Mouse (Mus musculus) spleen, postnatal 4 days (tissue): ENCODE results near the gene Slc17a8.
"Not testable (repeated sequence)": the region's sequence is repeated elsewhere in the genome, so short reads cannot be mapped to it uniquely, and the experiment has no call there.

ENCODE experiments used
- DNase-seq, 2 experiments: peaks; one replicate each; pipeline ENCODE4 v3.0.0; 2022; ENCODE audit warnings: low spot score in 2 of 2

Slc17a8 gene

DNA sequence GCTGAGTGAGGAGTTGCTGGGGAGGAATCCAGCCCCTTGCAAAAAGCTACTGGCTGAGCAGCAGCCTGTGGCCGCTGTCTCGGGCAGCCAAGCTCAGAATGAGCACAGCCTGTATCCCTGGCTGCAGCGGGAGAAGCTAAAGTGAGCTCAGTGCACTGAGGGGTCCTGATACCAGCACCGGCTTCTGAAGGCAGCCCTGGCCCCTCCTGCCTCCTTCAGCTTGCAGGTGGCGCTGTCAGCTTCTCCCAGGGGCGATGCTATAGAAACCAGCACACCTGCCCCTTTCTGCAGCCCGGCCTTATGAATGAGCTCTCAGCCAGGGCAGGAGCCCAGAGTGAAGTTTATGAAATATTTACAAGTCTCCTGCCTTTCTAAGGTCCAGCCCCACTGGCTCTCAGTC is at the start of gene Slc17a8:
TSS of gene Slc17a8 (minus strand) at position 125 of the 400 bp plus-strand sequence.
- DNase-seq, result no peak

DNA sequence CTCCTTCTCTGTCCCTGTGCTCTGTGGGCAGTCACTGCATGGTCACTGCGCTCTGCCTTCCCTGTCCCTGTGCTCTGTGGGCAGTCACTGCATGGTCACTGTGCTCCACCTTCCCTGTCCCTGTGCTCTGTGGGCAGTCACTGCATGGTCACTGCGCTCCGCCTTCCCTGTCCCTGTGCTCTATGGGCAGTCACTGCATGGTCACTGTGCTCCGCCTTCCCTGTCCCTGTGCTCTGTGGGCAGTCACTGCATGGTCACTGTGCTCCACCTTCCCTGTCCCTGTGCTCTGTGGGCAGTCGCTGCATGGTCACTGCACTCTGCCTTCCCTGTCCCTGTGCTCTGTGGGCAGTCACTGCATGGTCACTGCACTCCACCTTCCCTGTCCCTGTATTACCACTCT is 49.3 kb upstream of the Slc17a8 start:
- DNase-seq, result not testable (repeated sequence)

DNA sequence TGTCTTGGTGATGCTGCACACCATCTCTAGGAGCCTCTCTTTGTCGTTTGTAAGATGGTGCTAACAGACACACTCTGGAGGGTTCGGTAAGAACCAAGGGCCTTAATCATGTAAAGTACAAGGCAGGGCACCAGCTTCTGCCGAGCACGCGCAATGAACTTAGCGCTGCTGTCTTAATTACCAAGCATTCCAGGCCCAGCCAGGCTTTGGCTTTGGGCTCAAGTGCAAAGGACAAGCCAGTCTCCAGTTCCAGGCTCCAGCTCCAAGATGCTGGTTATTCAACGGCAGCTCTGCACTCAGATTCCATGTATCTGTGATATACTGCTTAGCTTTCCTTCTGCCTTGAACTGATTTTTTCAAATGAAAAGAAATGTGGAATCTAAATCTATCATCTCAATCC is 46.5 kb upstream of the Slc17a8 start:
- no peak for DNase-seq

GRCm38 (mm10) chr10:89665679-89666078 is 44.6 kb upstream of the Slc17a8 start:
- no peak for DNase-seq

DNA sequence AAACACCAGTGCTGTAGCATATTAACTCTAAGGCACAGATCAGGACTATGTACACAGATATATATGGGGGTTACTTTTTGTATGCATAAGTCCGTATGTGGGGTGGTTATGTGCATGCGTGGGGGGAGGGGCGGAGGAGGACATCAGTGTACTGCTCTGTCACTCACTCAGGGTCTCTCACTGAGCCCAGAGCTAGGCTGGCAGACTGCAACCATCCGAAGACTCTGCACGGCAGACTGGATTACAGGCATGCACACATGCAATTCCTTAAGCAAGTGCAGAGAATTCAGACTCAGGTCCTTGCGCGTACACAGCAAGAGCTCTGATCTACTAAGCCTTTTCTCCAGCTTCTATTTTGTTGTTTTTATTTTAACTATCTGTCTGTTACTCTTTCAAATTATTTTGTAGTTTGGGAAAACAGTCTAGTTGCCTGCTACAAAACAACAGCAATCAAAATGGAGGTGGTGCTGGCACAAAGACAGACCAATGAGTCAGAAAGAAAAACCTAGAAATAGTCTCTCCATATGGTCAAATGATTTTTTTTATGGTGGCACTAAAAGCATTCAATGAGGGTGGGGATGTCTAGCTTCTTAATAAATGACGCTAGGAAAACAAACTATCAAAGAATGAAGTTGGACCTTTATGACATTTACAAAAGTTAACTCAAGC is 44.1 kb upstream of the Slc17a8 start:
- no peak for DNase-seq

GRCm38 (mm10) chr10:89656366-89656765 is 35.3 kb upstream of the Slc17a8 start:
- no peak for DNase-seq

DNA sequence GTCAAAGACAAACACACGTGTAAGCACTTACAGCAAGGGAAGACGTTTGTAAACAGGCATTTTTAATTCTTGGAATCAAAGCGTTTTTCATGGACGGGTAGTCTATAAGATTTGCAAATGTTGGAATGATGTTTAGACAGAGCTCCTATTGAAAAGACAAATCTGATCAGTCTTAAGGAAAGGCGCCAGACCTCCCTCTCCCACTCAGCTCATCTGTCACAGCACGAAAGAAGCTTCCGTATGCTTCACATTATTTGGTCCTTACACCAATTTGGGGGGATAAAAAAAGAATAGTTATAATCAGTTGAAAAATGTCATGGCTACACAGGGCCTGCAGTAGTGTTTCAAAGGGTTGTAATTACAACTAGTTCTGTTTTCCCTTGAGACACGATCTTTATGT is 31.9 kb upstream of the Slc17a8 start:
- DNase-seq, result no peak

DNA sequence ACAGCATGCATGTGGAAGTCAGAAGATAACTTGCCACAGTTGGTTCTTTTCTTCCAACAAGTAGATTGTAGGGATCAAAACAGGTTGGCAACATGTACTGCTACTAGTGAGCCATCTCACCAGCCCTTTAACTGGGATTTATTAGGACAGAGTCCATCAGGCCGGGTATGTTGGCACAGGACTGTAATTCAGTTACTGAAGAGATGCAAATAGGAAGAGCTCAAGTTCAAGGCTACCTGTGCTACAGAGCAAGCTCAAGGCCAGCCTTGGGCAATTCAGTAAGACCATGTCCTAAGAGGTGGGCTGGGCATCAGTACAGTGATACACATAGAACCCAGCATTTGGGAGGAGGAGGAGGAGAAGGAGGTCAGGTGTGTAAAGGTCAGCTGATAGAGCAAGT is 30.6 kb upstream of the Slc17a8 start:
- DNase-seq, result no peak

DNA sequence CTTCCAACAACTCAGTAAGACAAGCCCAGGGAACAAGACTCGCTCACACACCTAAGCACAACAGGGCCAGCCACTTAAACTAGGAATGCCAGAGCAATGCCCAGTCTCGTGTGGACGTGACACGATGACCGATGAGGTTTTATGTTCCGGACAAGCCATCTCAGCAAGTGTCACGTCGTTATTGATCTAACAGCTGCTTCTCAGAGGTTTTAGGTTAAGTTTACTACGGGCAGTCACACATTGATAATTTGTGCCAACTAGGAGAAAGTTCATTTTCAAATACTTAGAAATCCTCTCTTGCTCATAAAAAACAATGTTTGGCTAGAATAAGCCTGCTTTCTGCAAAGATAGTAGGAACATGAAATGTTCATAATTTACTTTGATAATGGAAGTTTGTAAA is 25.9 kb upstream of the Slc17a8 start:
- DNase-seq, result no peak

DNA sequence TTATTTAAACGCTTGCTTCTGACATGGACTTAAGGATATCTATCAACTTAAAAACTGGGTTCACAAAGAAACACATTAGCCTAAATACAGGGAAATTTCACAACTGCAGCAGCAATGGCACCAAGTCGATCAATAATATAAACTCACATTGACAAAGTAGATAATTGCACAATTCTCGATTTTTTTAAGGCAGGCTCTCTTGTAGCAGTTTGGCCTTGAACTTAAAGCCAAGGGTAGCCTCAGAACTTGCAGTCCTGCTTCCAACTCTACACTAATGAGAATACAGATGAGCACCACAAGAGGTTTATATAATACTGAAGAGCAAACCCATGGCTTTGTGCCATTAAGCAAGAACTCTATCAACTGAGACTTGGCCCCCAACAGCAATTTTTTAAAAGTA is 15.9 kb upstream of the Slc17a8 start:
- no peak for DNase-seq

GRCm38 (mm10) chr10:89635018-89635417 is 14.0 kb upstream of the Slc17a8 start:
- no peak for DNase-seq

GRCm38 (mm10) chr10:89633736-89634426 is 12.8 kb upstream of the Slc17a8 start:
- no peak for DNase-seq

GRCm38 (mm10) chr10:89633121-89633520 is 12.1 kb upstream of the Slc17a8 start:
- no peak for DNase-seq

GRCm38 (mm10) chr10:89631831-89632230 is 10.8 kb upstream of the Slc17a8 start:
- no peak for DNase-seq

DNA sequence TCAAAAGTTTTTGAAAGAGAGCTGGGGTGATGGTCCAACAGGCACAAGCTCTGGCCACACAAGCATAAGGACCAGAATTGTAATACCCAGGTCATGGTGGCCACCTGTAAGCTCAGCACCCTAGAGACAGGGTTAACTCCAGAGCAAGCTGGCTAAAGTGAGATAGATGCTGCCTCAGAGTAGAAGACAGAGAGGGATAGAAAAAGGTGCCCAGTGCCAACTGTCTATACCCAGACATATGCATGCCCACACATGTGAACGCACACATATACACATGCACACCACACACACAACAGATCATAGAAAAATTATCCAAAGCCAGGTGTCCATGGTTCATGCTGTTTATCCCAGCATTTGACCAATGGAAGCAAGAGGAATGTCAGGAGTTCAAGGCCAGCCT is 9.5 kb upstream of the Slc17a8 start:
- DNase-seq, result no peak

DNA sequence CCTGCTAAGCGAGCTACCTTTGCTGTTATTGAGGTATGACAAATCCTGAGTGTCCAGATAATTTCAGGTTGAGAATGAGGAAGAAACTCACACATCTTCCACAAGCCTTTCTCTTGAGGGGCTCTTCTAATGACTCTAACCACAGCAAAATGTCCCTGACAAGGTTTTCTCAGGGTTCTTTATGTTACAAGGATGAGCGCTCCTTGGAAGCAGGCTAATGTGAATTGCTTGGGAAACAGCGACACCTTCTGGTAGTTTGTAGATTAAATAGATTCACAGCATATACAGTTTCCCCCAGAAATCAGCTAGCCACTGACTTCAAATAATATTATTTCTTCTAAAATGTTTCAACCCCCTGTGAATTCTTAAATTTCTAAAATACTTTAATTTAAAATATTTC is 9.0 kb upstream of the Slc17a8 start:
- peak in 1 of 2 experiments; percentile 18 for DNase-seq

DNA sequence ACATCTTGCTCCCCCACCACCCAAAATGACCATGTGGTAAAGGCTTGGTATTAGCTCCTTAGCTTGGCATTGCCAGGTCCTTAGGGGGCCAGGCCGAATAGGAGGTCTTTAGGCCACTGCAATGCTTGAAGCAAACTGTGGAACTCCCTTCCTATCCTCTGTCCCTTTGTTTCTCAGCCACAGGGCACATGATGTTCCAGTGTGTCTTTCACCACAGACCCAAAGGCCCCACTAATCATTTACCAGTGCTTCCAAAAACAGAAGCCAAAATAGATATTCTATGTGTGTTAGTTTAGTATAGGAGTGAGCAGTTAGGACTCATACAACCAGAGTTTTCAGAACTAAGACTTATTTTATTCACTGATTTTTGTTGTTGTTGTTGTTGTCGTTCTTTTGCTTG is 5.7 kb upstream of the Slc17a8 start:
- DNase-seq, result no peak

GRCm38 (mm10) chr10:89624196-89624595 is 3.1 kb upstream of the Slc17a8 start:
- DNase-seq, result no peak

DNA sequence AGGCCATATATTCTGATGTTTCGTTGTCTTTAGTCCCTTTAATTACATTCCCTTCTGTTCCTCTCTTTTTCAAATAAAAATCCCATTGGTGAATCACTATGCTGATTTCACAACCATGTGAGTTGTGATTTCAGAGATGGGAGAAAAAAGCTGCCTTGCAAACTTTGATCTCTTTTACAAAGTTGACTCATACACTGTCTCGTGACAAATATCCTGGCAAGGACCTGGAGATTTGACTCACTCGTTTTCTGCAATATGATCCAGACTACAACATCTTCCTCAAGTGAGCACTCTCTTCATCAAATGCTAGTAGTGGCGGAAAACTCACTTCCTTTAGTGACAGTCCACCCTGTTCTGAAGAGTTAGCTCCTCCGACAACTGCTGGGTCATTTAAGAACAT is 21.7 kb downstream of the Slc17a8 start:
- DNase-seq, result no peak

GRCm38 (mm10) chr10:89597275-89597674 is 23.8 kb downstream of the Slc17a8 start:
- no peak for DNase-seq

DNA sequence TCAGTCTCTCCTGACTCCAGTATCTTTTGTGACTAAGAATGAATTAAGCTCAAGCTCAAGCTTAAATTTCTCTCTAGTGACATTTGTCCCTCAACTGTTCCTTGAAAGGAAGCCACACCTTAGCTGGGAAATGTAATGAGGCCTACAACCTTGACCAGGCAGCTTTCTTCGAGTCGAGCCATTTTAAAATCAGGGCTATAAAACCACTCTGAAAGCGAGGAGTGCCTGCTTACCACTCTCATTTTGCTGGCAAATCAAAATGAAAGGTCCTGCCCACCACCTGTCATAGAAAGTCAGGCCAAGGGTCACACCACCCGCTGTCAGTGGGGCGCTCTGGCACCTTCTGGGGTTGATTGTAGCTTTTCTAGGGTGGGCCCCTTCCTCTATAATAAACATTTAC is 25.1 kb downstream of the Slc17a8 start:
- DNase-seq, result no peak

GRCm38 (mm10) chr10:89595514-89595913 is 25.5 kb downstream of the Slc17a8 start:
- no peak for DNase-seq

GRCm38 (mm10) chr10:89594309-89594708 is 26.7 kb downstream of the Slc17a8 start:
- DNase-seq, result no peak

DNA sequence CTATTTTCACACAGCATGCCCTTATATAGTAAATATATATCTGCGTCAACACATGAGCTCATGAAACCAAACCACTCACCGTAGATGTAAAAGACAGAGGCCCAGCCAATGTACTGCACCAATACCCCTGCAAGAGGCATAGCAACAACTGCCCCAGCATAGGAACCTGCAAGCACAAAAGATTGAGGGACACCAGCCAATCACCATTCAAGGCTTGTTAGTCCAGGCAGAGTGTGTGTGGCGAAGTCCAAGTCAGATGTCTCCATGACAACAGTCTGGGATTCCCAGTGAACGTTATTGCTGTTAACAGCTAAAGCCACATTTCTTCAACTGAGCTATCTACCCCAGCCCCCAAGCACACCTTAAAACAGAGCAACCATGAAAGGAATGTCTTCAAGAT is 28.3 kb downstream of the Slc17a8 start:
- no peak for DNase-seq
